Mouse (Mus musculus) bone marrow, adult 2 months (tissue): ENCODE measurements around the gene B3gnt3. TPM values are rescaled to one million over a fixed set of nuclear protein-coding genes. Genes with fewer than 3 reads are reported as not detected.
A peak's percentile ranks its signal among the peaks of the same experiment; 100 is the strongest.
"Not testable (repeated sequence)": the region's sequence is repeated elsewhere in the genome, so short reads cannot be mapped to it uniquely, and the experiment has no call there.

Source experiments
- H3K27ac ChIP-seq: fragments of 200-500 bp; 2 replicates; pipeline ENCODE4 v1.5.1; 2012; ENCODE audit warnings: low read depth, mild to moderate bottlenecking, control low read depth, inconsistent platforms, low read length; ENCODE audit not compliant: control insufficient read depth, poor library complexity, insufficient read depth
- H3K4me1 ChIP-seq: fragments of 200-500 bp; 2 replicates; pipeline ENCODE4 v1.6.1; 2011; ENCODE audit warnings: low read length; ENCODE audit not compliant: control insufficient read depth, insufficient read depth
- H3K4me3 ChIP-seq: fragments of 200-500 bp; replicated peaks from 2 replicates; pipeline ENCODE3; 2011; ENCODE audit warnings: mild to moderate bottlenecking, low read depth, low read length, control low read depth; ENCODE audit not compliant: control insufficient read depth
- CTCF ChIP-seq: fragments of 200-500 bp; IDR thresholded peaks from 2 replicates; pipeline ENCODE4 v1.5.1; 2011; ENCODE audit warnings: low read length, control low read depth; ENCODE audit not compliant: control insufficient read depth, insufficient read depth
- POLR2A ChIP-seq: fragments of 200-500 bp; IDR thresholded peaks from 2 replicates; pipeline ENCODE4 v1.6.1; 2011; ENCODE audit warnings: low read depth, mild to moderate bottlenecking, control low read depth, low read length, borderline replicate concordance; ENCODE audit not compliant: control insufficient read depth
- WGBS: fragments of 180-500 bp; shearing (Covaris S2); methylation state at CpG from one replicate; pipeline ENCODE4 v1.1.7; 2018; 5-methylcytosine and 5-hydroxymethylcytosine counted together
- polyA plus RNA-seq: library from polyadenylated mRNA; stranded (reverse); fragments of >200 nt; gene quantifications from 2 replicates; pipeline ENCODE4 v1.2.4, GENCODE M21; 2011; ENCODE audit warnings: low replicate concordance; ENCODE audit not compliant: missing spikeins, insufficient read depth, insufficient read length

The B3gnt3 gene
- polyA plus RNA-seq, 1 experiment: 2.3 TPM

GRCm38 (mm10) chr8:71702923-71703322 is 1.3 kb upstream of the B3gnt3 start:
- Histone ChIP-seq H3K4me3 (peak overlapping the region; percentile 41), H3K4me1 (no peaks in the 10 kb centered on the region; the same call in 1 of the 2 replicates), H3K27ac (peak overlapping the region; percentile 68)
- 55% methylated on average over 3 of the region's 3 CpGs for WGBS
- TF ChIP-seq CTCF (no peak), POLR2A (no peak)

GRCm38 (mm10) chr8:71702087-71702432 is 471 bp upstream of the B3gnt3 start:
- TF ChIP-seq CTCF (peak; percentile 52), POLR2A (no peak)
- Histone ChIP-seq H3K27ac (0 out of 2 replicates have a peak overlapping the region, but pooled peaks have one; percentile 4), H3K4me1 (no peaks in the 10 kb centered on the region; the same call in 1 of the 2 replicates), H3K4me3 (peak overlapping the region; percentile 35)
- WGBS: 9% methylated on average over 4 of the region's 4 CpGs

- H3K4me1 ChIP-seq: no peaks in the 10 kb centered on the region; the same call in 1 of the 2 replicates
- WGBS: 23% methylated on average over 29 of the region's 29 CpGs
- no peak for TF ChIP-seq POLR2A
- peak overlapping the region; percentile 68 for H3K4me3 ChIP-seq
- H3K27ac ChIP-seq: no peak overlapping the region
Measured at GRCm38 (mm10) chr8:71700493-71701269, 908 bp downstream of the B3gnt3 start.

GRCm38 (mm10) chr8:71695456-71695855 is 6.1 kb downstream of the B3gnt3 start:
- H3K4me3 ChIP-seq, H3K4me1 ChIP-seq, H3K27ac ChIP-seq: not testable (repeated sequence)
- peak; percentile 43; the same call in 1 of the 2 replicates for TF ChIP-seq CTCF
- 67% methylated on average over 12 of the region's 12 CpGs for WGBS

GRCm38 (mm10) chr8:71693166-71694041 is 8.2 kb downstream of the B3gnt3 start:
- Histone ChIP-seq H3K4me1 (no peaks in the 10 kb centered on the region; the same call in 1 of the 2 replicates), H3K27ac (no peak overlapping the region; the same call in 1 of the 2 replicates), H3K4me3 (no peak overlapping the region)
- 10% methylated on average over 68 of the region's 68 CpGs for WGBS
- TF ChIP-seq POLR2A (no peak), CTCF (no peak)

GRCm38 (mm10) chr8:71692509-71692908 is 9.1 kb downstream of the B3gnt3 start:
- Histone ChIP-seq H3K4me3 (no peak overlapping the region), H3K27ac (no peak overlapping the region), H3K4me1 (no peaks in the 10 kb centered on the region; the same call in 1 of the 2 replicates)
- TF ChIP-seq POLR2A: no peak
- 2% methylated on average over 30 of the region's 30 CpGs for WGBS

GRCm38 (mm10) chr8:71689028-71689427 is 12.6 kb downstream of the B3gnt3 start, which contains the start of gene Insl3:
Gene Insl3, plus strand, starts transcription at chr8:71689214.
- H3K4me1 ChIP-seq: no peaks in the 10 kb centered on the region; the same call in 1 of the 2 replicates
- H3K4me3 ChIP-seq: no peak within 1 kb of the TSS
- H3K27ac ChIP-seq: no peak within 1 kb of the TSS
- WGBS: 66% methylated on average over 33 of the region's 33 CpGs
- TF ChIP-seq CTCF (no peak), POLR2A (no peak)

- no peak for TF ChIP-seq POLR2A
- TF ChIP-seq CTCF: no peak
- WGBS: 84% methylated on average over 8 of the region's 8 CpGs
- Histone ChIP-seq H3K27ac (no peak overlapping the region), H3K4me1 (no peaks in the 10 kb centered on the region; the same call in 1 of the 2 replicates), H3K4me3 (no peak overlapping the region)
Measured at GRCm38 (mm10) chr8:71687616-71688015, 14.0 kb downstream of the B3gnt3 start.

- no peak for TF ChIP-seq CTCF
- WGBS: 87% methylated on average over 23 of the region's 23 CpGs
- no peaks in the 10 kb centered on the region; the same call in 1 of the 2 replicates for H3K4me1 ChIP-seq
- no peak overlapping the region for H3K27ac ChIP-seq
- H3K4me3 ChIP-seq: no peak overlapping the region
Measured at GRCm38 (mm10) chr8:71686143-71686734, 15.3 kb downstream of the B3gnt3 start.
